Mouse (Mus musculus) megakaryocyte-erythroid progenitor cell, adult 5-6 weeks (primary cell): ENCODE measurements at regions not wholly inside any gene's neighbourhood (a gene's known extent, or its start where the extent isn't known, plus 50 kb on each side); places are given as distances from the start of the nearest gene placed in this dataset.

Source experiments
- ATAC-seq: replicated peaks from 2 replicates; pipeline ENCODE4 v1.8.0; 2016; ENCODE audit warnings: mild to moderate bottlenecking, inconsistent platforms; ENCODE audit not compliant: severe bottlenecking, poor library complexity, low FRiP score, low TSS enrichment

DNA sequence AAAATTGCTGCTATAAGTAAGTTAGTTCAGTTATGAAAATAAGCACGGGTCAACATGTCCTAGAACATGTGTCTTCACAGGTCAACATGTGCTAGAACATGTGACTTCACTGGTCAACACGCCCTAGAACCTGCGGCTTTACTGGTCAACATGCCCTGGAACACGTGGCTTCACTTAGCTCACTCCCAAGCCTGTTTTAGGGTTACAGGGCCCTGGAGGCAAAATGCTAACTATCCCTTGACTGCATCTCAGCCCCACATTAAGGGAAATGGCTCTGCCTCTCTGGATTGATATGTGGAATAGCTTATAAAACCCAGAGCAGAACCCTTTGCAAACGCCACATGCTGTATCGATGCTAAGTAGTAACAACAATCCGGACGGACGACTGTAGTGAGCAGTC lies 67.8 kb downstream of the Nkx6-1 start:
- no peak for ATAC-seq

DNA sequence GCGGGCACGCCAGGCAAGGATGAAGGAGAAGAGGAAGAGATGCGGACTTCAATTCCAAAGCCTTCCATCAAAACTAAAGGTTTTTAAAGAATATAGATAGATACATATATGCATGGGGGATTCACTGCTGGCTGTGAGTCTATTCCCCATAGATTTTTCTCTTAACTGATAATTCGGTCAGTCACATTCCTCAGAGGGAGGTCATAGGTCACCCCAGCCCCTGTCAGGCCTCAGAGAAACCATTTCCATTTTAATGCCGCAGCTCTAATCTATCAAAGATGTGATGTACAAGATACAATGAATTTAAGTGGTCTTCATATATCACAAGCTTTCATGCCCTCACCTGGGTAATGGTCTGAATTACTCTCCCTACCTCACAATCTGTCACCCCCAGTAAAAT lies 73.6 kb downstream of the Nkx6-1 start:
- no peak for ATAC-seq

DNA sequence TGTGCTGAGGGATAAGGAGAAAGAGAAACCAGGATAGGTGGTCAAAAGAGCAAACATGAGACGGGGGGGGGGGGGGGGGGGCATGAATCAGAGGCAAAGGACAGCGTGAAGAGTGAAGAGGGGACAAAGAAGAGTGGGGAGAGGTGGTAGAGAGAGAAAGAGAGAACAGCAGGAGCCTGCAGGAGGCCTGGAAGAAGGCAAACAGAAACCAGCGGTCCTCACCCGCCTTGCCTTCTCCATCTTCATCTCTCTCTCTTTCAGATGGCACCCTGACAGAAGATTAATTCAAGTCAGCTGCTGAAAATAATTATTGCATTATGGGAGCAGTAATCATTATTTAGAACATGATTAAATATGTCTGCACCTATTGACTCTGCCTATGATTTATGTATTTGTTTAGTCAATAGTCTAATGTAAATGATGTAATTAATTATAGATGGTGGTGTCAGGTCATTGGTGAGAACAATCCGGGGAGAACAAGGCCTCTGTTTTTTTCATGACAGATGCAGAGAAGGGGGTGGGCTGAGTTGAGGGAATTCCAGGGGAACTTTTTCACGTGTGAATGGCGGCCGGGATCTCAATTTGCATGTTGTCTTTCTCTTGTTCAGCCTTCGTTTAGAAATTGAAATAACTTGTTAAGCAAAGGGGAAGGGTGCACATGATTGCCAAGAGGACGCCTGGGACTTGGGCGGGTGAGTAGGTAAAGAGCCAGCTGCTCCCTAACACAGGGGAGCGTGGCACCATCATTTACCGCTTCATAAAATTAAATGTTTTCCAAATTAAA lies 74.3 kb downstream of the Nkx6-1 start:
- ATAC-seq: no peak

GRCm38 (mm10) chr5:101572966-101573365 lies 91.8 kb downstream of the Nkx6-1 start:
- no peak for ATAC-seq

DNA sequence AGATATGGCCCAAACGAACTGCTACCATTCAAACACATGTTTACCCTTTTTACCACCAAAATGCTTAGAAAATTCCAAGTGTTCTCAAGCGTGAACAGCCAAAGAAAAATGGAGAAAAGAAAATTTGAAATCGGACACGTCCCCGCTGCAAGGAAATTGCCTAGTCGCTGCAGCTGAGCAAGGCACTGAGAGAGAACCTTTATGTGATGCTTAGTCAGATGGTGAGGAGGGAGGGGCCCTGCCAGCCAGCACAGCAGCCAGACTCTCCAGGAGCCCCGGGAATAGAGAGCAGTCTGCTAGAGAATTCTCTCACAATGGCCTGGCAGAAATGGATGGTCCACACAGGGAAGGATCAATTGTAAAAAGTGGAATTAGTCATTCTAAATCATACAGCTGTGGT lies 99.0 kb downstream of the Nkx6-1 start:
- no peak for ATAC-seq

DNA sequence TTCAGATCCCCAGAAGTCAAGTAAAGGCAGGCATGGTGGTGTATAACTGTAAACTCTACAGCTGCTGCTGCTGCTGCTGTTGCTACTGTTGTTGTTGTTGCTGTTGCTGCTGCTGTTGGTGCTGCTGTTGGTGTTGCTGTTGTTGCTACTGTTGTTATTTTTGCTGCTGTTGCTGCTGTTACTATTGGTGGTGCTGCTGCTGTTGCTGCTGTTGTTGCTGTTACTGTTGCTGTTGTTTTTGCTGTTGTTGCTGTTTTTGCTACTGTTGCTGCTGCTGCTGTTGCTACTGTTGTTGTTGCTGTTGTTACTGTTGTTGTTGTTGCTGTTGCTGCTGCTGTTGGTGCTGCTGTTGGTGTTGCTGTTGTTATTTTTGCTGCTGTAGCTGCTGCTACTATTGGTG lies 104.4 kb downstream of the Nkx6-1 start:
- no peak for ATAC-seq

DNA sequence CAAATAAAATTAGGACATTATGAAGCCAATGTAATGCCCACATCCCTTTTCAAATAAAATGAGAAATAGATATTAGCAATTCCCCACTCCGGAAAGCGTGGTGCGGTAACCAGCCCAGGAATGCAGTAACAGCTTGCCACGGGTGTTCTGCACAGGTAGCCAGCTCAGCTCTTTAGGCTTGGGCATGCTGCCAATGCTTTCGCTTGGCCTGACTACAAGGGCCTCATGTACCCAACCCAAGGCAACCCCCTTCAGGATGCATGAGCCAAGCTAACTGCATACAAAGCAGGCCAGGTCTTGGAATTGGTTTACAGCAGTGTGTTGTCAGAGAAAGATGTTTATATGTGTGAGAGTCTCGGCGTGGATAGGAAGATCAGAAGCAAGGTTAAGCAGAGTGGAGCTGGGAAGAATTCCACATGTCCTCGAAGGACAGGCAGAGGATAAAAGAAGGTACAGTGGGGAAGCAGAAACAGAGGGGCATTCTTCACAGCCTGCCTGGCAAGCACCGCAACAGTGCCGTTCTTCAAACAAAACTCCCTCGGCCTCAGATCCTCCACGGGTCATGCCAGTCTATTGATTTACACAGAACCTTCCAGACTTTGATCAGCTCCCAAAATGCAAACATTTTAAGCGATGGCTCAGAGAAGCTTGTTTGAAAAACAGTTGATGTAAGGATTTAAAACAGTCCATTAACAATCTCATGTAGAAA lies 106.4 kb downstream of the Nkx6-1 start:
- ATAC-seq: no peak

DNA sequence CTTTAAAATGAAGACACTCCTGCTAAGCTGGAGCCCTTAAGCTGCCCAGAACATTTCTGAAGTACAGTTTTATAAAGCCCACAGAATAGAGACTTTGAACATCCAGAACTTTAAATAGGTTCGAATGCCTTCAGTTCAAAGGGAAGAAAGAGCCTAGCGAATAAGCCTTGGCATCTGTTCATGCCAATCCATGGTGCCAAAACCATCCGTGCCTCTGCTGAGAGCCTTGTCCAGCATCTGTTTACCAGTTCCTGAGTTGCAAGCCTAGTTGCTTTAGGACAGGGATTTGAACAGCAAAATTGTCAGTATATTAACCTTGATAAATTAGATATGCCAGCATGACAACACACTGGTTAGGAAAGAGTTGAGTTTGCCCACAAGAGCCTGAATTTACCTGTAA lies 107.6 kb downstream of the Nkx6-1 start:
- no peak for ATAC-seq

DNA sequence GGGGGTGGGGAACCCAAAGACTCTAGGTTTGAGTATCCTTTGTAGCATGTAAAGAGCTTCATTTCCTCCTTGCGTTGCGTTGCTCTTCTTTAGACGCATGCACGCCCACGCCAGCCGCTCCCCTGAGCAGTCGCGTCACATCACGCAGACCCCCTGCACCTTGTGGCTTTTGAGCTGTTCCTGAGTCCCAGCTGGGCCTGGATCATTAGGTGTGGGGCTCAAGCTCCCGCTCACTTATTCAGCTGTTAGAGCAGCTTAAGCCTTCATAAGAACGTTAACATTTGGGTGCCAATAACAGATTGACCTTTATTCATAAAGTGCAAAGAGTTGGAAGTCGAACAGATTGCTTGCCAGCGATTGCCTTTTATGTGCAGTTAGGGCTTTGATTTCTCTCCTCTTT lies 121.5 kb downstream of the Nkx6-1 start:
- ATAC-seq: no peak

- no peak for ATAC-seq
Observed at GRCm38 (mm10) chr5:101539818-101540217, 125.0 kb downstream of the Nkx6-1 start.

GRCm38 (mm10) chr5:101539254-101539549 lies 125.6 kb downstream of the Nkx6-1 start:
- no peak for ATAC-seq

DNA sequence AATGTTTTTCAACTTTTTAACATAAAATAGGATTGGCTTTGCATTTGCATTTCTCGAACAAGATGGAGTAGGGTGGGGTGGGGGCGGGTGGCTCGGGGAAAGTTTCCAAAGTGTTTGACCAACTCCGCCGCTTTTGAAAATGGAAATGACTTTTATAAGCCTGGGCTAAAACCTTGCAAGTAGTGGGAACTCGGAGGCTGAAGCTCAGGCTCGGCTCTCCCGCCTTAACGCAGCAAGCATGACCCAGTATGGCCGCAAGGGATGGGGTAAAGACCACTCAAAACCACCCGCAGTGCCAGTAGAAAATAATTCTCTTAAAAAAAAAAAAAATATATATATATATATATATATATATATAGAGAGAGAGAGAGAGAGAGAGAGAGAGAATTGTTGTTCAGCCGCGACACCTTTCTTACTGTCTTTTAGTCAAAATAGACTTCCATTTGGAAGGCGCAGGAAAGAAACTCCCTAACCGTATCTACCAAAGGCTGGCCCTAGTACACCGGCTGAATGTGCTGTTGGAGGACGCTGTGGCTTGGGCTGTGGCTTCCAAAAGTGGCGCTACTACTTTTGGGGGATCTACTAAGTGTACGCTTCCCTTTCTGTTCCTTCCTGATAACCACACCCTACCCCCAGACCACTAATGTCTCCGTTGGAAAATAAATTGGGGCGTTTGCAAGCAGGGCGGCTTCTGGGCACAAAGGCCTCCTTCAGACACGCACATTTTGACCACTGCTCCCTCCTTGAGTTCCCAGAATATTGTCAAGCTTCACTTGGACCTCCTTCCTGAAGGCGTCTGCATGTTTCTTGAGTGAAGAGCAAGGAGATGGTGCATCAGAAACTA lies 126.2 kb downstream of the Nkx6-1 start:
- no peak for ATAC-seq

DNA sequence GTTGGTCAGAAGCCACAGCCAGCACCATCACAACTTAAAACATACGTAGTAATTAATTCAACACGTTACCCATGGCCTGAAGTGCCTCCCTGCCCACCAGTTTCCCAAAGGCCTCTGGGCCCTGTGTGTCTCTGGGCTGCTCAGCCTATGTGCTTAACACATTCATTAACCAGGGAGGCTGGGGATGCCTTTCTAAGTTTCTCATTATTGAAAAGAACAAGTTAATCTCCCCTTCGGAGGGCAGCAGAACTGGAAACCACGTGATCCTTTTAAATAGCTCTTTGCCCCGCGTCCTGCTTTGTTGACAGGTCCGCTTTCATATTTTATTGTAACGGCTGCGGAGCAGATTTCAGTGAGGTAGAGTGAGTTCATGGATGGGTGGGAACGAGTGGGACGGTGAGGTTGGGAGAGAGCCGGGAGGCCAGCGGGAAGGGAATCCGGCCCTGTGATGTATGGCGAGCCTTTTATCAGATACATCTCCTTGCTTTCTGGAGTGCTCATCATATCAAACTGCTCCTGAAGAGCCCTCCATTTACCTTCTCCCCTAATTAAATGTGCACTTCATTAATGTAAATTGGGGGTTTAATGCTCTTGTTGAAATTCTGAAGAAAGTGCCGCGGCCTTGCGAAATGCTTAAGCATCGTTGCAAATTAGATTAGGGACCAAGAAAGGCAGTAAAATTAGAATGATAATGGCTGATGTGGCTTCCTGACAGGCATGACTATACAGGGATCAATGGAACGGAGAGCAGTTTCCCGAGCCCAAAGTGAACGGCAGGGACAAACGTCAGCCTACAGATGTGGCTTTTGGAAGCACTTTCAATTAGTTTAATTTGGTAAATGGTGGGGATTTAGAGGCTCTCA lies 127.0 kb downstream of the Nkx6-1 start:
- ATAC-seq: no peak

DNA sequence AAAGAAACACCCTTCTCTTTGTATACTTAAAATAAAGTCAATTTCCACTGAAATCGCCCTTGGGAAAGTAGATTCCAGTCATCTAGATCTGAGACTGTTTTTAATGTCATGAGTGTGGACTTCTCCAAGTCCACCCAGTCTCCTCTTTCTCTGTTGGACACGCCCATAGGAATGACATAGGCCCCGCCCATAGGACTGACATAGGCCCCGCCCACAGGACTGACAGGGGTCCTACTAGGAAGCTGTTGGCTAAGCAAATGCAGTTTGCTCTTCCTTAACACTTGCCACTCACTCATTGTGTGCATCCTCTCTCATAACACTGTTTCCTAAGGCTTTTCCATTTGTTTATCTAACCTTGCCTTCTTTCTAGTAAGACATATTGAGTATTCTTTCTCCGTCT lies 129.3 kb downstream of the Nkx6-1 start:
- ATAC-seq: no peak

- no peak for ATAC-seq
Observed at GRCm38 (mm10) chr5:101525346-101525745, 139.4 kb downstream of the Nkx6-1 start.

- no peak for ATAC-seq
Observed at GRCm38 (mm10) chr5:101524670-101525069, 140.1 kb downstream of the Nkx6-1 start.

DNA sequence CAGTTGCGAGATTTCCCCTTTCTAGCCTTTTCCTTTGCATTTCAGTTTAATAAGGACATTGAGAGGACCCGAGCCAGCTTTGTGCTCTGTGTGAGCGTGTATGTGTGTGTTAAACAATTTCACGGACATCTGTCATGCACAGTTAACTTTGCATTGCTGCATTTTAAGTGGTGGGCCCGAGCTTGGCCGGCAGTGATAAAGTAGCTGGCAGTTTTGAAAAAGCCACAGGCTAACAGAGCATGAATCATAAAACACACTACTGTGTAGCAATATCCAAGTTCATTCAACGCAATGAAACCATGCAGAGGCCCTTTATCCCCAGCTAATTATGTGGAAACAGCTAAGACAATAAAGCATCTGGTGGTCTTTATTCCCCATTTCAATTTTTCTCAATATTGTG lies 140.9 kb downstream of the Nkx6-1 start:
- ATAC-seq: no peak

GRCm38 (mm10) chr5:101523490-101523889 lies 141.3 kb downstream of the Nkx6-1 start:
- no peak for ATAC-seq

GRCm38 (mm10) chr5:101520935-101521655 lies 143.7 kb downstream of the Nkx6-1 start:
- ATAC-seq: no peak
